Mouse (Mus musculus) liver, adult 2 months (tissue): ENCODE results near the gene Mlx. TPM values are rescaled to one million over a fixed set of nuclear protein-coding genes. Genes with fewer than 3 reads are reported as not detected.

Experiments
- DNase-seq: peaks from one replicate; pipeline ENCODE4 v3.0.0-alpha.2; 2011; ENCODE audit warnings: low read depth, low spot score; ENCODE audit errors: extremely low read depth
- H3K27ac ChIP-seq: fragments of 200-500 bp; replicated peaks from 2 replicates; pipeline ENCODE4 v1.5.1; 2012; ENCODE audit warnings: low read depth, mild to moderate bottlenecking, control low read depth, inconsistent platforms, low read length; ENCODE audit not compliant: insufficient read depth
- H3K27me3 ChIP-seq: fragments of 200-500 bp; 2 replicates; pipeline ENCODE4 v1.6.1; 2012; ENCODE audit warnings: mild to moderate bottlenecking, moderate library complexity, low read length, inconsistent platforms; ENCODE audit not compliant: control insufficient read depth, insufficient read depth
- H3K36me3 ChIP-seq: fragments of 200-500 bp; 2 replicates; pipeline ENCODE4 v1.6.1; 2012; ENCODE audit warnings: low read length, inconsistent platforms; ENCODE audit not compliant: control insufficient read depth, insufficient read depth
- H3K4me1 ChIP-seq: fragments of 200-500 bp; 2 replicates; pipeline ENCODE4 v1.6.1; 2011; ENCODE audit warnings: low read length; ENCODE audit not compliant: control insufficient read depth, insufficient read depth
- H3K4me3 ChIP-seq: fragments of 200-500 bp; 2 replicates; pipeline ENCODE4 v1.5.1; 2011; ENCODE audit warnings: low read depth, mild to moderate bottlenecking, control low read depth, low read length, moderate library complexity; ENCODE audit not compliant: insufficient read depth
- H3K79me2 ChIP-seq: fragments of 200-500 bp; 2 replicates; pipeline ENCODE4 v1.6.1; 2012; ENCODE audit warnings: inconsistent platforms, mild to moderate bottlenecking, low read length, moderate library complexity; ENCODE audit not compliant: control insufficient read depth, insufficient read depth
- H3K9ac ChIP-seq: fragments of 200-500 bp; 2 replicates; pipeline ENCODE4 v1.6.1; 2012; ENCODE audit warnings: low read depth, mild to moderate bottlenecking, control low read depth, inconsistent platforms, low read length
- CTCF ChIP-seq: fragments of 200-500 bp; IDR thresholded peaks from 2 replicates; pipeline ENCODE4 v1.5.1; 2011; ENCODE audit warnings: low read depth, low read length, control low read depth
- POLR2A ChIP-seq: fragments of 200-500 bp; IDR thresholded peaks from 2 replicates; pipeline ENCODE4 v1.6.1; 2011; ENCODE audit warnings: low read length, control low read depth; ENCODE audit not compliant: insufficient read depth; ENCODE audit errors: extremely low read depth
- WGBS: fragments of 180-500 bp; shearing (Covaris S2); methylation state at CpG from one replicate; pipeline ENCODE4 v1.1.7; 2018; 5-methylcytosine and 5-hydroxymethylcytosine counted together
- polyA plus RNA-seq: library from polyadenylated mRNA; depleted of rRNA; stranded (reverse); fragments of >200 nt; gene quantifications from 2 replicates; pipeline ENCODE4 v1.2.3, GENCODE M21; 2012
- total RNA-seq: library from RNA; depleted of rRNA; stranded (reverse); fragments of >200 nt; gene quantifications from 2 replicates; pipeline ENCODE4 v1.2.3, GENCODE M21; 2014

Gene Mlx
- total and polyA plus RNA-seq, 2 experiments: 33.5 to 34.8 TPM

DNA sequence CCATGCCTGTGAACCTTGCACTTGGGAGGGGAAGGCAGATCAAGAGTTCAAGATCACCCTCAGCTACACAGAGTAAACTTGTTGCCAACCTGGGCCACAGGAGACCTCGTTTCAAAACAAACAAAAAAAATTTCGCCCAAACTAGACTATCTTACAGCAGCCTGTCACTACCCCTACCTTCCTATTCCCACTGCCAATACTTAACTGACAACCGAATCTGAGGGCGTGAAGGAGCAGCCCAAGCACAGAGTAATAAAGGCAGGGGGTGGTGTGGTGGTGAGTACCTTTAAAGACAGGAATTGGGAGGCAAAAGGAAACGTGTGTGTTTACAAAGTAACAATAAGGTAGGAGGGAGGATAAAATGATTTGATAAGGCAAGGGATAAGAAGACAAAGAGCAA, 23.6 kb downstream of the Mlx start:
- Histone ChIP-seq H3K27me3 (no peaks in the 10 kb centered on the region), H3K4me3 (no peak overlapping the region), H3K27ac (peak overlapping the region; percentile 20), H3K36me3 (peaks cover 7% of the 10 kb centered on the region; the same call in 1 of the 2 replicates), H3K79me2 (peaks cover 40% of the 10 kb centered on the region; the same call in 1 of the 2 replicates), H3K4me1 (peaks cover 12% of the 10 kb centered on the region), H3K9ac (peak overlapping the region; percentile 30; the same call in 1 of the 2 replicates)
- peak; percentile 74 for DNase-seq
- no peak for TF ChIP-seq POLR2A
- TF ChIP-seq CTCF: no peak
- 24% methylated on average over 5 of the region's 5 CpGs for WGBS

DNA sequence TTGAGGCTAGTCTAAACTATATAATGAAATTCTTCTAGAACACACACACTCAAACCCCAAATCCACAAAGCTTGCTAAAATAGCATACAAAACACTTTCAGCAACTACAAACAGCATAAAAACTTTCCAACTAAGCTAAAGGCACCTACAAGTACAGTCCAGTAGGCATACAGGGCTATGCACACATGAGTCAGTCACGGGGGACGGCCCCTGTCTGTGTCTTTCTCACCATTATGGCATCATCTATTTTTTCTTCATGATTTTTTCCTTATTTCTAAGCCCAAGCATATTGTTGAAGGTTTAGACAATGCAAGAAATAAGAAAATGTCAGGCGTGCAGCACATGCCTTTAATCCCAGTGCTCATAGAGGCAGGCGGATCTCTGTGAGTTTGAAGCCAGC, 24.1 kb downstream of the Mlx start:
- TF ChIP-seq POLR2A (no peak), CTCF (no peak)
- H3K27me3 ChIP-seq: no peaks in the 10 kb centered on the region
- WGBS: 87% methylated on average over 4 of the region's 4 CpGs
- DNase-seq: no peak
- no peak overlapping the region for H3K4me3 ChIP-seq
- H3K9ac ChIP-seq: no peak overlapping the region
- no peak overlapping the region for H3K27ac ChIP-seq
- peaks cover 5% of the 10 kb centered on the region; the same call in 1 of the 2 replicates for H3K36me3 ChIP-seq
- peaks cover 43% of the 10 kb centered on the region; the same call in 1 of the 2 replicates for H3K79me2 ChIP-seq
- peaks cover 13% of the 10 kb centered on the region for H3K4me1 ChIP-seq

DNA sequence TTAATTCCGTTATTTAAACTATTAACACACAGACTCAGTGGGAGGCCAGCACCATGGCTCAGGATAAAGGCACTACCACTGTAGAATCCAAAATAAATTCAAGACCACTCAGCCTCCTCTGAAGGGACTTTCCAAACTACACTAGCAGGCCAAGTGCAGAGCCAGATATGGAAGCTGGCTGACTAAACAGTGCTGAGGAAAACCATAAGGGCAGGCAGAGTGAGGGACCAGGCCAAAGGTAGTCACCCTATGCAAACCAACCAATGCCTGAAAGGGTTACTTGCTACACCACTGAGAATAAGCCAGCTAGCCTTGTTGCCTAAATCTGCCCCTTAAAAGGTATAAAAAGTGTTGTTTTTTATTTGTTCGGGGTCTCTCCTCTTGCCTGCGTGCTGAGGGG, 25.1 kb downstream of the Mlx start:
- peaks cover 5% of the 10 kb centered on the region; the same call in 1 of the 2 replicates for H3K36me3 ChIP-seq
- DNase-seq: no peak
- no peak overlapping the region for H3K4me3 ChIP-seq
- H3K27me3 ChIP-seq: no peaks in the 10 kb centered on the region
- no peak overlapping the region for H3K27ac ChIP-seq
- H3K9ac ChIP-seq: no peak overlapping the region
- H3K79me2 ChIP-seq: peaks cover 46% of the 10 kb centered on the region; the same call in 1 of the 2 replicates
- peaks cover 13% of the 10 kb centered on the region for H3K4me1 ChIP-seq
- 92% methylated on average over 3 of the region's 3 CpGs for WGBS
- TF ChIP-seq POLR2A (no peak), CTCF (no peak)

DNA sequence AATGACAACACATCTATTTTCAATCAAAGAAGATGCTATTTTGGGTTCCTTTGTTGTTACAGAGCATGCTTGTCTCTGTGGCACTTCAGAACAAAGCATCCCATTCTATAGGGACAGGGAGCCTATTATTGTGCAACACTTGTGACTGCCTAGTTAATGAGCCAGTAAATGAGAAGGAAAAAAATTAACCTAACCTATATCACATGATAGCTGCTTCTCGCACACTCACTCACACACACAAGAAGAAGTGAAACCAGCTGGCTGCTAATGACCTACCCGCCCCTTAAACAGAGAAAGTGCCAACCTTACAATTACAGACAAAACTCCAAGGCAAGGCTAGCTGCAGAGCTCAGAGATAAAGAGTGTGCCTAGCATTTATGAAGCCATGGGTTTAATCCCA, 28.5 kb downstream of the Mlx start:
- no peak overlapping the region for H3K4me3 ChIP-seq
- TF ChIP-seq POLR2A (no peak), CTCF (no peak)
- H3K79me2 ChIP-seq: peaks cover 44% of the 10 kb centered on the region
- H3K36me3 ChIP-seq: peaks cover 5% of the 10 kb centered on the region; the same call in 1 of the 2 replicates
- DNase-seq: no peak
- no peaks in the 10 kb centered on the region for H3K27me3 ChIP-seq
- peaks cover 15% of the 10 kb centered on the region for H3K4me1 ChIP-seq
- WGBS: 61% methylated on average over 2 of the region's 2 CpGs
- H3K27ac ChIP-seq: no peak overlapping the region
- H3K9ac ChIP-seq: no peak overlapping the region

DNA sequence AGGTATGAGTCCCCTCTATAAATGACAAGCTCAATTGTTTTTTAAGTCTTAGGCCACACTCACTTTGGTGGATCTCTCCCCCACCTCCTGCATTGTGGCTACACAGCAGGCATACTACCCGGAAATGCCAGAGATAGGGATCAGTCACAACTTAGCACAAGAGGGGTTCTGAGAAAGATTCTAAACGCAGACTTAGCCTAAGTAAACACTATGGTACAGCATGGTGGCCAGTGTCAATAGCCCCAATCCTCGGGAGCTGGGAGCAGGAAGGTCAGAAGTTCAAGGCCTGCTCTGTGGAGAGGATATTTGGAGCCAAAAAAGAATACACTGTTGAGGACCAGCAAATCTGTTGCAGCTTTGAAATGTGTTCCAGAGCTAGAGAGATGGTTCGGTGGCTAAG, 31.0 kb downstream of the Mlx start:
- no peak for TF ChIP-seq CTCF
- TF ChIP-seq POLR2A: no peak
- Histone ChIP-seq H3K27ac (peak overlapping the region; percentile 45), H3K4me1 (peaks cover 16% of the 10 kb centered on the region), H3K79me2 (peaks cover 29% of the 10 kb centered on the region), H3K4me3 (0 out of 2 replicates have a peak overlapping the region, but pooled peaks have one; percentile 0), H3K9ac (no peak overlapping the region; the same call in 1 of the 2 replicates), H3K27me3 (no peaks in the 10 kb centered on the region), H3K36me3 (peaks cover 2% of the 10 kb centered on the region)
- peak; percentile 74 for DNase-seq
- WGBS: 1% methylated on average over 4 of the region's 4 CpGs

DNA sequence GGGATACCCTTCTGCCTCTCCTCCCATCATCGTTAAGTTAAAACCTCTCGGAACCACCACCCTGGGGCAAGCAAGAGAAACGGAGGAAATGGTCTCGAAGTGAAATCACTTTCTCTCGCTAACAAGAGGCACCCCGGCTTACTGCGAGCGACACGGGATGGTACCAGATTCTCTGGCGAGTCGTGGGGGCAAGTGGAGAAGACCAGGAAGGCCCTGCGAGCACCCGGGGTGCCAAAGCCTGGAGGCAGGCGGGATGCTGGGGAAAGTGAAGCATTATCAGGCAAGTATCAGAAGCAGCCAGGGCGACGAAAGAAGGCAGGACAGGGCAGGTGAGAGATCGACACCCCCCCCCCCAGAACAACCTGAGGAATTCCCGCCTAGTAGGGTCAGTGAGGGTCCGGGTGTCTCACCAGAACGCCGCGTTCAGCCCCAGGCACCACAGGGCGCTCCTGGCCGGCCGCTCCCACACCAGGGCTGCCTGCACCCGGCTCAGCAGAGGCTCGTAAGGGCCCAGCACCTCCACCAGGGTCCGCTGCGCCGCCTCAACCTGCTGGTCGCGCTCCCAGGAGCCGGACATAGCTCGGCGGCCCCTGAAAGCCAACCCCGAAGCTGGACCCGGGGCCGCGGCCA, 32.2 kb downstream of the Mlx start:
- no peak for TF ChIP-seq CTCF
- no peak for TF ChIP-seq POLR2A
- H3K4me1 ChIP-seq: peaks cover 14% of the 10 kb centered on the region
- peaks cover 26% of the 10 kb centered on the region for H3K79me2 ChIP-seq
- H3K36me3 ChIP-seq: peaks cover 7% of the 10 kb centered on the region
- DNase-seq: no peak
- H3K27me3 ChIP-seq: no peaks in the 10 kb centered on the region
- WGBS: under 1% methylated on average over 37 of the region's 39 CpGs
- peak overlapping the region; percentile 81 for H3K27ac ChIP-seq
- H3K9ac ChIP-seq: peak overlapping the region; percentile 90
- peak overlapping the region; percentile 87 for H3K4me3 ChIP-seq
